Mouse (Mus musculus) Patski (cell line): ENCODE results near the gene Dysf. TPM values are rescaled to one million over a fixed set of nuclear protein-coding genes. Genes with fewer than 3 reads are reported as not detected.
A peak's percentile ranks its signal among the peaks of the same experiment; 100 is the strongest.

Experiments
- ATAC-seq: fragments of 100-300 bp; one replicate; pipeline ENCODE4 v1.8.0; 2021
- CTCF ChIA-PET: fragments of 350-600 bp; sonication (Branson Sonifier 250); formaldehyde crosslinking; loops from one replicate; lab custom pipeline; 2022; ENCODE audit warnings: inconsistent platforms; lab: Charles Lee
- POLR2A ChIA-PET: fragments of 350-600 bp; sonication (Branson Sonifier 250); formaldehyde crosslinking; loops from one replicate; lab custom pipeline; 2022; ENCODE audit warnings: antibody characterized with exemption, inconsistent platforms; lab: Charles Lee
- DNase-seq: peaks from one replicate; pipeline ENCODE4 v3.0.0-alpha.2; 2011; ENCODE audit warnings: low read depth, low spot score
- H3K27me3 ChIP-seq: fragments of 371-371 bp; one replicate; pipeline ENCODE4 v1.5.1; 2021
- CTCF ChIP-seq: fragments of 100-300 bp; IDR thresholded peaks from one replicate; pipeline ENCODE4 v1.5.1; 2021
- in situ Hi-C: fragments of 300-500 bp; cut with MboI; formaldehyde crosslinking; loops from 3 replicates; pipeline ENCODE4 v1.11.1; 2018; ENCODE audit warnings: low pct_unique_long_range_greater_than_20kb, mixed read lengths
- polyA plus RNA-seq: library from polyadenylated mRNA; unstranded; gene quantifications from one replicate; pipeline ENCODE4 v1.2.3, GENCODE M21; 2021

Gene Dysf
- polyA plus RNA-seq, 1 experiment from 2014 or later = 79.8 TPM

DNA sequence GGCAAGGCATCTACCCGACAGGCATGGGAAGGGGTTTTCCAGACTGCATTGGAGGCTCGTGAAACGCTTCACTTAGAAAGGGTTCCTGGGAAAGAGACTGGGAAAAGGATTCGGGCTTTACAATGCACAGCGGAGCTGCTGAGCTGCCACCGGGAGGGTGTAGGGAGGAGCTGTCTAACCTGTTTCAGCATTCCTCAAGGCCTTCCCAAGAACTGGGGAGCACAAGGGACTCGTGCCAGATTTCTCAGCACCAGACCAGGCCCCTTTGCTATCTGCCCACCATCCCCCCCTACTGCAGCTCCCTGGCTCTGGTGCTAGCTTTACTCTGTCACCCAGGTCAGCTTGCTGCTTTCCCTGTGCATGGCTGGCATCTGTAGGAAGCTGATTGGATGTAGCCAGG, 124.7 kb downstream of the Dysf start:
- no peak for TF ChIP-seq CTCF
- ChIA-PET POLR2A (no interaction called here), CTCF (no interaction called here)
- no peaks in the 10 kb centered on the region for H3K27me3 ChIP-seq
- ATAC-seq = no peak
- in situ Hi-C loops = no loop called here
- no peak for DNase-seq

- in situ Hi-C loops = no loop called here
- TF ChIP-seq CTCF = no peak
- ChIA-PET POLR2A (no interaction called here), CTCF (no interaction called here)
- ATAC-seq = no peak
- no peak for DNase-seq
- H3K27me3 ChIP-seq = no peaks in the 10 kb centered on the region
Measured at GRCm38 (mm10) chr6:84133996-84134721, 125.8 kb downstream of the Dysf start.

DNA sequence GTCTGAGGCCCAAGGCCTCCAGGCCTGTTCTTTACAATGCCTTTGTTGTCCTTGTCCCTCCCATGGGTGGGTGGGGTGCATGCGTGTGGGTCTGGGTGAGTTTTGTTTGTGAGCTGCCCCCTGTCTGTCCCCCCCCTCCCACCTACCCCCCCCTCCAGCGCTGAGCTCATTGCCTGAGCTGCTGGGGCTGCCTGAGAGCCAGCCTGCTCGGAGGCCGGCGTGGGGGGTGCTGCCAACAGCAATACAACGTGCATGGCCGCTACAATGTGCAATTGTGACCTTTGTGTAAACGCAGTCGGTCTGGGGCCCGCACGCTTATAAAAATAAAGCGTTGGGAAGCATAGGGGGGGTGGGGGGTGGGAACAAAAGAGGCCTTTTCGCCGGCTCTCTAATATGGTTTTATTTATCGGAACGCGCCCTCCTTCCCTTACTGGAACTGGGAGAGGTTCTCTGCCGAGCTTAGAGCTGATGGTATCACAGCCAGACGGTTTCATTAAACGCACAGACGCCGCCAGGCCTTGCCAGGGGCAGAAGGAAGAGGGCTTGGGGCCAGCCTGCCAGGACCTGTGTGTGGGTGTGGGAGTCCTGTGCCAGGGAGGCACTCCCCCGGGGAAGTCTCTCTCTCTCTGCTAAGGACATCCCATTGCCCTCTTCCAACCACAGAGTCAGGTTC, 126.5 kb downstream of the Dysf start:
- DNase-seq (no peak), ATAC-seq (no peak)
- POLR2A ChIA-PET = no interaction called here
- CTCF ChIA-PET = no interaction called here
- no peak for TF ChIP-seq CTCF
- no peaks in the 10 kb centered on the region for H3K27me3 ChIP-seq
- in situ Hi-C loops = no loop called here

DNA sequence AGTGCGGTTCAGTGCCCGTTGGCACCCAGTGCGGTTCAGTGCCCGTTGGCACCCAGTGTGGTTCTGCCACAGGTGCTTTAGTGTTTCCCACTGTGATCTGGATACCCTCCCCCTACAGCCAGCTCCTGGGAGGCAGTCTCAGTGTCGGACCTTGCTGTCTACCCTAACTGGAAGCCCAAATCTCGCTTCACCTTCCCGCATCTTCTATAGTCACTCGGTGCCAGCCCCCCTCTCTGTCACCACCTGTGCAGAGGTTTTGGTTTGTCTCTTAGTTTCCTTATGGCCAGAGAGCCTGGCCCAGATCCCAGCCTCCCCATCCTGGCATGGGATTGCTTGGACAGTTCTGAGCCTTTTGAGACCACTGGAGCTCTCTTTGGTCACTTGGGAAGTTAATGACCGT, 127.3 kb downstream of the Dysf start:
- ChIA-PET CTCF (no interaction called here), POLR2A (no interaction called here)
- TF ChIP-seq CTCF = no peak
- DNase-seq (no peak), ATAC-seq (no peak)
- H3K27me3 ChIP-seq = no peaks in the 10 kb centered on the region
- in situ Hi-C loops = no loop called here

GRCm38 (mm10) chr6:84136345-84136744, 128.0 kb downstream of the Dysf start:
- TF ChIP-seq CTCF = no peak
- DNase-seq = no peak
- in situ Hi-C loops = no loop called here
- ATAC-seq = no peak
- no peaks in the 10 kb centered on the region for H3K27me3 ChIP-seq
- CTCF ChIA-PET = no interaction called here
- POLR2A ChIA-PET = no interaction called here

GRCm38 (mm10) chr6:84139932-84140331, 131.5 kb downstream of the Dysf start:
- DNase-seq (peak; percentile 30), ATAC-seq (no peak)
- in situ Hi-C loops = no loop called here
- no peaks in the 10 kb centered on the region for H3K27me3 ChIP-seq
- no peak for TF ChIP-seq CTCF
- ChIA-PET POLR2A (no interaction called here), CTCF (no interaction called here)

DNA sequence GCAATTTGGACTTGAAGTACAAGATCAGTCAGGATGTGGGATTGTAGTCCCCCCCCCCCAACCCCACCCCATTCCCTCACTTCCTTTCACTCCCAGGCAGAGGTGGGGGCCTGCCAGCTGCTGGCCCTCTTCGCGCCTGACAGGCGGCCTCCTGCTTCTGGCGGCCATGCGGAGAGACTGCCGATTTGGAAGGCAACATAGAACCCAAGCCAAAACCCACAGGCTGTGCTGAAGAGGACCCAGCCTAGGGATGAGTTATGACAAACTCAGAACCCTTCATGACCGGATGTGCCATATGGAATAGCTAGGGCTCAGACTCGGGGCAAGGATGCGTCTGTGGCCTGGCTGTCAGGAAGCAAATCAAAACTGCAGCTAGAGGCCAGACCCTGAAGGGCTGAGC, 134.1 kb downstream of the Dysf start:
- TF ChIP-seq CTCF = no peak
- in situ Hi-C loops = no loop called here
- no peak for ATAC-seq
- H3K27me3 ChIP-seq = no peaks in the 10 kb centered on the region
- CTCF ChIA-PET = interaction anchor here (0.9 to 1.4 kb wide), 2 partner anchors 21 to 381 kb away, joined by 3 read pairs; no protein-coding TSS in a partner anchor
- DNase-seq = peak; percentile 38
- POLR2A ChIA-PET = no interaction called here

- H3K27me3 ChIP-seq = no peaks in the 10 kb centered on the region
- ChIA-PET CTCF (interaction anchor here (0.7 kb wide), 1 partner anchor 98 kb away, joined by 3 read pairs; no protein-coding TSS in a partner anchor), POLR2A (no interaction called here)
- ATAC-seq (no peak), DNase-seq (no peak)
- no peak for TF ChIP-seq CTCF
- in situ Hi-C loops = no loop called here
Measured at GRCm38 (mm10) chr6:84143328-84143727, 134.9 kb downstream of the Dysf start.

DNA sequence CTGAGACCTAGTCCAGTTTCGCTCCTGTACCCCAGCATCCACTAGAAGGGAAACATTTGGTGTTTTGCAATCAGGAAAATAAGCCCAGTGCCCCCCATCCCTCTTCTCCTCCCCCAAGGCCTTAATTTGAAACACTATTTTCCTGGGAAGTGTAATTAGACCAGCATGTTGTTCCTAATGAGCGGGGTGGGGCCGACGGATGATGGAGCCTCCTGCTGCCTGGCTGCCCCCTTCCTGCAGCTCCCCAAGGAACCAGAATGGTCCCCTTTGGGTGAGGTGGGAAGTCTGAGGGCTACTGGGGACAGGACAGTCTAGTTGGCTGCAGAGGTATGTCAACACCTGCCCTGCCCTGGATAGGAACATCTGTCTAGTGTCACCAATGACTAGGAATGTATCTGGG, 136.0 kb downstream of the Dysf start:
- CTCF ChIA-PET = no interaction called here
- no peak for ATAC-seq
- POLR2A ChIA-PET = no interaction called here
- in situ Hi-C loops = no loop called here
- TF ChIP-seq CTCF = no peak
- no peak for DNase-seq
- H3K27me3 ChIP-seq = no peaks in the 10 kb centered on the region

DNA sequence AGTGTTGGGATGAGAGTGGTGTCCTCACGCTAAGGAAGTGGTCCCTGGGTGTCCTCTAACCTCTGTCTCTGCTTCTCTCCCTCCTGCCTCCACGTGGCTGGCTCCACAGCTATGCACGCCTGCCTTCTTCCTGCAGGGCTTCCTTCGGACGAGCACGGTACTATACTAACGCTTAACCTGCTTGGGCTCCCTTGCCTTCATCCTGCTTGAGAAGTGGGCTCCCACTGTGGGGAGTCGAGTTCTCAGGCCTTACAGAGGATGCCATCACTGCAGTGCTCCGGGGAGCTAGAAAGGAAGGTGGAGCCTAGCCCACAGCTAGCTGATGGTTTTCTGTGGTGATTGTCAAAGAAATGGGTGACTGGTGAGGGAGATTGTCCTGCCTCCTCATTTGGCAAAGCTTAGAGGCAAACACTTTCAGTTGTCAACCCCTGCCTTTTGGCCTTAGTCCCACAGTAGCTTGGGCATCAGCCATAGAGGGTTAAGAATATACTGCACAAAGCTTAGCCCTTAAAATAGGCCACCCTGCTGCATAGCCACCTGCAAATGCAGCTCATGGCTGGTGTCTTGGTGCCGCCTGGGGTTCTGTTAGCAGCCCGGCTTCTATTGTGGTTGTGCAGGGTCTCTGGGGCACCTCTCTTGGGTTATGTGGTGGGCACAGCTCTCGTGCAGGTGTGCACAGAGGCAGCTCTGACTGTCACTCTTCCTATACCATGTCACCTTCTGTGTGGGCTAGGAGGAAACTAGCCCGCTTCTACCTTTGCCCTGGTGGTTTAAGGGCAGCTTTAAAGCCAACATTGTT, 139.0 kb downstream of the Dysf start:
- POLR2A ChIA-PET = interaction anchor here (0.8 kb wide), 2 partner anchors 22 to 72 kb away, joined by 3 to 7 read pairs; no protein-coding TSS in a partner anchor

More for the DNA sequence above, 139.0 kb downstream of the Dysf start:
- ATAC-seq = no peak
- in situ Hi-C loops = no loop called here
- CTCF ChIA-PET = no interaction called here
- no peak for TF ChIP-seq CTCF
- no peak for DNase-seq
- H3K27me3 ChIP-seq = no peaks in the 10 kb centered on the region
